Mouse (Mus musculus): Measurements from ENCODE around the gene Tubg2.

DNA sequence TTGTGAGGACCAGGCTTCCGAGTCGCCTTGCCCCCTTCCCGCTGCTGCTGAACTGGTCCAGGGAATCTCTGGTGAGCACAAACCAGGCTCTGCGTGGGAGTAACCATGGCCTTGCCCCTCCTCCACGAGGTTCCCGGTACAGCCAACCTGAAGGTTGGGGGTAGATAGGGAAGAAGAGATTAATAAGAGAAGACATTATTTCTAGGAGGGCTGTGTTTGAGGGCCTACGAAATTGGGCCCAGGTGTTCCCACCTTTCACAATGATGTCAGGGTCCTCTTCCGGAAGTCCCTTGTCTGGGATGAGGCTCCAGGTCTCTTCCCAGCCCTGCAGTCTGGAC is 12.2 kb downstream of the Tubg2 start:
- no peak for TF ChIP-seq CTCF (IDR thresholded peaks at IDR 0.05; ENCODE audit: control insufficient read depth, insufficient read depth, insufficient replicate concordance, low read depth, low read length)
- no peak for TF ChIP-seq POLR2A (IDR thresholded peaks at IDR 0.05; ENCODE audit: control insufficient read depth, low read depth, low read length)

Data from testis, adult 2 months (tissue).